In the genomic region with DNA sequence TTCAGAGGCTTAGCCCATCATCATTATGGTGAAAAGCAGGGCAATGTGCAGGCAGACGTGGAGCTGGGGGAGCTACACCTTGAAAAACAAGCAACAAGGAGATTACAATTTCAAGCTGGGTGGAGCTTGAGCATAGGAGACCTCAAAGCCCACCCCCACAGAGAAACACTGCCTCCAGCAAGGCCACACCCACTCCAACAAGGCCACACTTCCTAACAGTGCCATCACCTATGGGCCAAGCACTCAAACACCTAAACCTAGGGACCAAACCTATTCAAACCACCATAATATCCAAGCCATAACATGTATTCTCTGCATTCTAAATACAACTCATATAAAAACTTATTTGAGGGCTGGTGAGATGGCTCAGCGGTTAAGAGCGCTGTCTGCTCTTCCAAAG, we compare ENCODE assay signal across 23 mouse cellular contexts. TPM values are rescaled to one million over a fixed set of nuclear protein-coding genes. Genes with fewer than 3 reads are reported as not detected.
"Had no signal": no experiment of that assay in that cellular context is flagged by ENCODE, and none has a peak within 500 bp of the region (broad histone marks: within the 10 kb centered on the region; RNA-seq: fewer than 3 reads in every experiment).

No protein-coding gene starts in this region.

- H3K4me1 ChIP-seq: neural tube, embryonic 12.5 days; neural tube, embryonic 13.5 days; neural tube, embryonic 15.5 days had no signal

- H3K27ac ChIP-seq: neural tube, embryonic 12.5 days; neural tube, embryonic 13.5 days; neural tube, embryonic 15.5 days; stomach, embryonic 15.5 days; stomach, postnatal 0 days had no signal

- H3K9me3 ChIP-seq: neural tube, embryonic 12.5 days; neural tube, embryonic 13.5 days; neural tube, embryonic 15.5 days; stomach, embryonic 15.5 days had no signal

- H3K4me2 ChIP-seq: neural tube, embryonic 12.5 days; neural tube, embryonic 13.5 days; neural tube, embryonic 15.5 days; stomach, embryonic 15.5 days had no signal

- DNase-seq: retina, postnatal 1 day; right cerebral cortex, postnatal 14 days; right cerebral cortex, postnatal 25 days; right cerebral cortex, postnatal 4 days; spleen, adult 18-20 months; thymus, adult 18-20 months; thymus, adult 2 months; thymus, postnatal 14 days; thymus, postnatal 25 days; thymus, postnatal 36 days; thymus, postnatal 4 days had no signal

- H3K4me3 ChIP-seq: neural tube, embryonic 12.5 days; neural tube, embryonic 13.5 days; neural tube, embryonic 15.5 days; stomach, embryonic 15.5 days had no signal

- H3K36me3 ChIP-seq: neural tube, embryonic 12.5 days; neural tube, embryonic 13.5 days; neural tube, embryonic 15.5 days; stomach, embryonic 15.5 days had no signal

- H3K27me3 ChIP-seq: neural tube, embryonic 12.5 days; neural tube, embryonic 13.5 days; neural tube, embryonic 15.5 days; stomach, embryonic 15.5 days had no signal

- H3K9ac ChIP-seq: neural tube, embryonic 12.5 days; neural tube, embryonic 13.5 days; neural tube, embryonic 15.5 days; stomach, embryonic 15.5 days had no signal

RNA-seq across cellular contexts. Expression of gene H2al2a, which starts 5.5 kb away (rescaled TPM):
- polyA plus RNA-seq: neural tube, embryonic 12.5 days; neural tube, embryonic 13.5 days; neural tube, embryonic 14.5 days; neural tube, embryonic 15.5 days; small intestine, adult 2 months; spleen, adult 2 months; stomach, embryonic 14.5 days; stomach, embryonic 15.5 days; stomach, embryonic 16.5 days; stomach, postnatal 0 days; thymus, adult 2 months; thymus, postnatal 0 days; urinary bladder, adult 2 months had no signal
